Mouse (Mus musculus) G1E (cell line): ENCODE measurements around the gene Cep135. TPM values are rescaled to one million over a fixed set of nuclear protein-coding genes. Genes with fewer than 3 reads are reported as not detected.

Experiments used
- ATAC-seq: 2 replicates; pipeline ENCODE4 v1.8.0; 2016; ENCODE audit warnings: mild to moderate bottlenecking; ENCODE audit not compliant: insufficient number of reproducible peaks, poor library complexity, low FRiP score, severe bottlenecking; ENCODE audit errors: extremely low read depth
- DNase-seq: peaks from one replicate; pipeline ENCODE4 v3.0.0; 2012; ENCODE audit warnings: low spot score
- H3K27me3 ChIP-seq: 2 replicates; pipeline ENCODE4 v1.6.1; 2012; ENCODE audit warnings: mild to moderate bottlenecking, low read length, inconsistent platforms; ENCODE audit not compliant: insufficient read depth
- H3K36me3 ChIP-seq: replicated peaks from 2 replicates; pipeline ENCODE3; 2012; ENCODE audit warnings: mild to moderate bottlenecking, inconsistent platforms
- H3K4me1 ChIP-seq: 2 replicates; pipeline ENCODE4 v1.6.1; 2012; ENCODE audit warnings: low read depth, low read length, inconsistent platforms, mixed read lengths; ENCODE audit not compliant: insufficient read depth
- H3K4me3 ChIP-seq: 2 replicates; pipeline ENCODE4 v1.5.1; 2012; ENCODE audit warnings: low read depth, mild to moderate bottlenecking, inconsistent platforms, low read length, moderate library complexity, mixed read lengths
- H3K9me3 ChIP-seq: replicated peaks from 2 replicates; pipeline ENCODE4 v1.6.1; 2012; ENCODE audit warnings: inconsistent platforms
- CTCF ChIP-seq: IDR thresholded peaks from 2 replicates; pipeline ENCODE4 v1.5.1; 2012; ENCODE audit warnings: low read depth, low read length, inconsistent platforms, mixed read lengths
- GATA1 ChIP-seq: IDR thresholded peaks from 2 replicates; pipeline ENCODE4 v1.6.1; 2012; ENCODE audit warnings: borderline replicate concordance, low read length, inconsistent platforms, mixed read lengths
- GATA2 ChIP-seq: IDR thresholded peaks from 2 replicates; pipeline ENCODE4 v1.6.1; 2012; ENCODE audit warnings: low read depth, low read length, inconsistent platforms, borderline replicate concordance
- POLR2AphosphoS5 ChIP-seq: IDR thresholded peaks from 2 replicates; pipeline ENCODE4 v1.6.1; 2012; ENCODE audit warnings: low read depth, low read length, inconsistent platforms; ENCODE audit not compliant: insufficient replicate concordance
- TAL1 ChIP-seq: conservative IDR thresholded peaks from 2 replicates; pipeline ENCODE4 v1.6.1; 2012; ENCODE audit warnings: low read depth, low read length, inconsistent platforms, mixed read lengths
- polyA plus RNA-seq: library from polyadenylated mRNA; stranded (reverse); fragments of >175 nt; gene quantifications from 2 replicates; pipeline ENCODE4 v1.2.3, GENCODE M21; 2012
- total RNA-seq, 2 experiments: library from RNA; stranded (forward) in 1 of 2; stranded (reverse) in 1 of 2; fragments of 200-1000 nt in 1 of 2; fragments of >200 nt in 1 of 2; fragmentation: Nextera tagmentation in 1 of 2; gene quantifications; 2 replicates each; pipeline ENCODE4 v1.2.3; 2014 to 2017

Gene Cep135
- total and polyA plus RNA-seq, 3 experiments: 3.6 to 21.4 (median 21.4) TPM

GRCm38 (mm10) chr5:76577026-76577425 lies 11.5 kb upstream of the Cep135 start:
- DNase-seq: no peak
- TF ChIP-seq GATA2 (no peak), POLR2AphosphoS5 (no peak), GATA1 (no peak), TAL1 (no peak), CTCF (no peak)
- no peak for ATAC-seq
- no peaks in the 10 kb centered on the region for H3K36me3 ChIP-seq
- H3K4me1 ChIP-seq: no peaks in the 10 kb centered on the region
- peaks cover 11% of the 10 kb centered on the region for H3K9me3 ChIP-seq
- H3K4me3 ChIP-seq: no peak overlapping the region
- no peaks in the 10 kb centered on the region; the same call in 1 of the 2 replicates for H3K27me3 ChIP-seq

GRCm38 (mm10) chr5:76585378-76585777 lies 3.1 kb upstream of the Cep135 start:
- DNase-seq: no peak
- Histone ChIP-seq H3K36me3 (no peaks in the 10 kb centered on the region), H3K27me3 (no peaks in the 10 kb centered on the region), H3K4me3 (no peak overlapping the region), H3K4me1 (peaks cover 15% of the 10 kb centered on the region), H3K9me3 (peaks cover 4% of the 10 kb centered on the region)
- no peak for TF ChIP-seq CTCF
- no peak for TF ChIP-seq TAL1
- TF ChIP-seq POLR2AphosphoS5: no peak
- no peak for TF ChIP-seq GATA2
- no peak for TF ChIP-seq GATA1
- no peak for ATAC-seq

DNA sequence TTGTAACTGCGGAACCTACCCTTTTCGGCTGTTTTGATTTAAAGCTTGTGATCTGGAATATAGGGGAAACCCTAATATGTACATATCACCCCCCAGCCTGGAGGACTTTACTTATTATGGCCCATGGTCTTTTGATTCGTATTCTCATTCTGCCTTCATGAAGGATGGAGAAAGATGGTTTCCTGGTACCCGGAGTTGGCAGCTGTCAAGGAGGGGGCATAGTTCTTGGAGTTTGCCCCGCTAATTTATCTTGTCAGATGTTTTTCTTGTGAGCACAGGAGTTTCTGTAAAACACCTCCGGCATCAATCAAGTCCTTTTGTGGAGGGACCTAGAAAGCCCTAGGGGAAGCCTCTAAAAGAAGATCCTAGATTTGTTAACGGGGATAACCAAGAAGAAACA lies 813 bp downstream of the Cep135 start:
- Histone ChIP-seq H3K4me3 (peak overlapping the region; percentile 92), H3K4me1 (peaks cover 15% of the 10 kb centered on the region), H3K27me3 (no peaks in the 10 kb centered on the region), H3K36me3 (peaks cover 30% of the 10 kb centered on the region), H3K9me3 (peaks cover 4% of the 10 kb centered on the region)
- ATAC-seq: no peak
- DNase-seq: no peak
- TF ChIP-seq GATA2 (no peak), TAL1 (no peak), GATA1 (no peak), CTCF (no peak), POLR2AphosphoS5 (no peak)

DNA sequence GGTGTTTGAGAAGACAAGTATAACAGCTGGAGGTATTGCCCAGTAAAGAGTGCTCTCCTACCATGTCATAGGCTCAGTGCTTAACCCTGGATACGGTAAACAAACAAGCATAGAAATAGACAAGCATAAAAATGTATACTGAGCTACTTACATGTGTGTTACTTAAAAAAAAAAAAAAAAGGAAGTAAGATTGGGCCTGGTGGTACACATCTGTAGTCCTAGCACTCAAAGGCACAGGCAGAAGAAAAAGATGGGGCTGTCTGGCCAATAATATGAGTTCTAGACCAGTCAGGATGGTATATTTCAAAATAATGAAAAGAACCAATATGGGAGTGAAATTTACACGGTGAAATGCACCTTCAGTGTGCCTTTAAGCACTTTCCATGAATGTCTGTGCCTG lies 1.5 kb downstream of the Cep135 start:
- no peak for TF ChIP-seq GATA1
- no peak for TF ChIP-seq CTCF
- no peak for TF ChIP-seq POLR2AphosphoS5
- no peak for TF ChIP-seq GATA2
- TF ChIP-seq TAL1: no peak
- ATAC-seq: no peak
- H3K4me1 ChIP-seq: peaks cover 15% of the 10 kb centered on the region
- no peaks in the 10 kb centered on the region for H3K27me3 ChIP-seq
- no peak for DNase-seq
- H3K9me3 ChIP-seq: peaks cover 4% of the 10 kb centered on the region
- no peak overlapping the region; the same call in 1 of the 2 replicates for H3K4me3 ChIP-seq
- H3K36me3 ChIP-seq: peaks cover 37% of the 10 kb centered on the region

DNA sequence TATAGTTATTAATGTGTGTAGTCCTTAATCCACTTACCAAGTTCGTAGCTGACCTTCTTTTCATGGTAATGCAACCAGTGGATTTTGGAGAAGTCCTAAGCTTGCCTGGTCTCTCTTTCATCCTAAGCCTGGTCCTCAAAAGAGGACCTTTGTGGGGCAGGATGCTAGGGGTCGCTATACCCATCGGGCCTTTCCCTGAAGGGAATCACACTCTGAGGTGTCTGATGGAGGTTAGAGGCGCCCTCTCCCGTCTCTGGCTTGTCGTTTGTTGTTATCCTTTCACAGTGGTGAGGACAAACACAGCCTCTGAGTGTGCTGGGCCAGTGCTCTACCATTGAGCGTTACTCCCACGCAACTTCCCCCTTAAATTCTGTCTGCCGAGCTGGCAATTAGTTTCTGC lies 3.4 kb downstream of the Cep135 start:
- ATAC-seq (no peak), DNase-seq (no peak)
- TF ChIP-seq TAL1 (no peak), CTCF (no peak), GATA1 (no peak), POLR2AphosphoS5 (no peak), GATA2 (no peak)
- Histone ChIP-seq H3K27me3 (no peaks in the 10 kb centered on the region), H3K9me3 (peaks cover 4% of the 10 kb centered on the region), H3K4me3 (no peak overlapping the region), H3K36me3 (peaks cover 56% of the 10 kb centered on the region), H3K4me1 (peaks cover 15% of the 10 kb centered on the region)

GRCm38 (mm10) chr5:76609702-76610370 lies 21.3 kb downstream of the Cep135 start:
- DNase-seq (no peak), ATAC-seq (no peak)
- no peak overlapping the region for H3K4me3 ChIP-seq
- H3K27me3 ChIP-seq: no peaks in the 10 kb centered on the region
- H3K36me3 ChIP-seq: peaks cover 94% of the 10 kb centered on the region
- no peak for TF ChIP-seq POLR2AphosphoS5
- TF ChIP-seq TAL1: no peak
- no peak for TF ChIP-seq GATA2
- no peak for TF ChIP-seq GATA1
- TF ChIP-seq CTCF: no peak
- no peaks in the 10 kb centered on the region for H3K9me3 ChIP-seq
- no peaks in the 10 kb centered on the region for H3K4me1 ChIP-seq
